Mouse (Mus musculus): ENCODE data around the gene Cyp4x1. TPM values are rescaled to one million over a fixed set of nuclear protein-coding genes. Genes with fewer than 3 reads are reported as not detected.

Gene Cyp4x1
- total RNA-seq, 2 experiments from 2014 or later: 7.3 to 7.8 TPM

GRCm38 (mm10) chr4:115058871-115059590 lies 75.0 kb downstream of the Cyp4x1 start:
- no peak for DNase-seq (ENCODE audit: extremely low spot score in 1 of 2, low spot score in 1 of 2)

- DNase-seq (ENCODE audit: extremely low spot score in 1 of 2, low spot score in 1 of 2): no peak
Observed at GRCm38 (mm10) chr4:115058317-115058761, 75.7 kb downstream of the Cyp4x1 start.

GRCm38 (mm10) chr4:115057674-115058316 lies 76.3 kb downstream of the Cyp4x1 start:
- DNase-seq (ENCODE audit: extremely low spot score in 1 of 2, low spot score in 1 of 2): no peak

- peak in 1 of 2 experiments; percentile 47 for DNase-seq (ENCODE audit: extremely low spot score in 1 of 2, low spot score in 1 of 2)
Observed at GRCm38 (mm10) chr4:115056921-115057673, 77.0 kb downstream of the Cyp4x1 start.

GRCm38 (mm10) chr4:115056371-115056920 lies 77.6 kb downstream of the Cyp4x1 start, which contains the start of gene Tal1:
Tal1 (plus strand) TSS chr4:115056426.
- no peak for DNase-seq (ENCODE audit: extremely low spot score in 1 of 2, low spot score in 1 of 2)

Other genes with a start within 250 kb of the Cyp4x1 start
- under 1 TPM; 0.17 to 0.35 TPM for gene Foxd2, start 225.4 kb downstream of the Cyp4x1 start, total RNA-seq (2021)
- gene Foxe3, start 208.3 kb downstream of the Cyp4x1 start, total RNA-seq (2021): not detected
- 10 to 100 TPM; 69.5 to 73.4 TPM for gene Cmpk1, start 147.0 kb downstream of the Cyp4x1 start, total RNA-seq (2021)
- under 1 TPM; 0.23 to 0.32 TPM for gene Stil, start 134.1 kb downstream of the Cyp4x1 start, total RNA-seq (2021)
- gene Tal1, start 77.9 kb downstream of the Cyp4x1 start, total RNA-seq (2021): 1 to 10 TPM; 1.1 to 1.5 TPM
- under 1 TPM in 1 of 2 experiments, not detected in 1; 0.71 TPM for gene Pdzk1ip1, start 45.6 kb downstream of the Cyp4x1 start, total RNA-seq (2021)
- gene Cyp4a29, start 107.8 kb upstream of the Cyp4x1 start, total RNA-seq (2021): not detected
- gene Cyp4a12a, start 164.8 kb upstream of the Cyp4x1 start, total RNA-seq (2021): not detected

All from layer of hippocampus, postnatal 25 days (tissue).